Mouse (Mus musculus) kidney, embryonic 14.5 days (tissue): Measurements from ENCODE around the gene Grm7. TPM values are rescaled to one million over a fixed set of nuclear protein-coding genes. Genes with fewer than 3 reads are reported as not detected.

Experiments
- ATAC-seq: fragments of 200-750 bp; cut with Nextera tagmentation; 2 replicates; pipeline ENCODE4 v1.8.0; 2017; ENCODE audit warnings: moderate number of reproducible peaks, mild to moderate bottlenecking, moderate TSS enrichment, moderate library complexity; ENCODE audit not compliant: low FRiP score, low TSS enrichment
- H3K27ac ChIP-seq: fragments of 300-500 bp; sonication (generic); 2 replicates; pipeline ENCODE4 v1.5.1; 2014; ENCODE audit warnings: low read depth, mild to moderate bottlenecking, low read length, moderate library complexity, mixed read lengths
- H3K27me3 ChIP-seq: fragments of 300-500 bp; sonication (generic); 2 replicates; pipeline ENCODE4 v1.6.1; 2014; ENCODE audit warnings: mild to moderate bottlenecking, low read length; ENCODE audit not compliant: control insufficient read depth, insufficient read depth
- H3K36me3 ChIP-seq: fragments of 300-500 bp; sonication (generic); 2 replicates; pipeline ENCODE4 v1.6.1; 2014; ENCODE audit warnings: low read length, mixed read lengths; ENCODE audit not compliant: control insufficient read depth, insufficient read depth
- H3K4me1 ChIP-seq: fragments of 300-500 bp; sonication (generic); 2 replicates; pipeline ENCODE4 v1.6.1; 2014; ENCODE audit warnings: low read length, mixed read lengths; ENCODE audit not compliant: control insufficient read depth, insufficient read depth
- H3K4me2 ChIP-seq: fragments of 300-500 bp; sonication (generic); replicated peaks from 2 replicates; pipeline ENCODE4 v1.6.1; 2014; ENCODE audit warnings: low read depth, mild to moderate bottlenecking, low read length
- H3K4me3 ChIP-seq: fragments of 300-500 bp; sonication (generic); 2 replicates; pipeline ENCODE4 v1.5.1; 2014; ENCODE audit warnings: mild to moderate bottlenecking, low read length
- H3K9ac ChIP-seq: fragments of 300-500 bp; sonication (generic); 2 replicates; pipeline ENCODE4 v1.6.1; 2014; ENCODE audit warnings: low read depth, mild to moderate bottlenecking, low read length, moderate library complexity
- H3K9me3 ChIP-seq: fragments of 300-500 bp; sonication (generic); 2 replicates; pipeline ENCODE4 v1.6.1; 2016; ENCODE audit warnings: low read length; ENCODE audit not compliant: control insufficient read depth
- WGBS: fragments of 180-500 bp; shearing (Covaris S2); extraction: QIAGEN DNeasy Blood & Tissue Kit; methylation state at CpG from one replicate; pipeline ENCODE4 v1.1.7; 2014; 5-methylcytosine and 5-hydroxymethylcytosine counted together
- polyA plus RNA-seq: library from polyadenylated mRNA; unstranded; fragments of >200 nt; fragmentation: Nextera tagmentation; extraction: Ambion mirVana; gene quantifications from 2 replicates; pipeline ENCODE4 v1.2.1, GENCODE M21; 2014

Gene Grm7
- polyA plus RNA-seq, 1 experiment from 2014 or later, result 4.8 TPM

DNA sequence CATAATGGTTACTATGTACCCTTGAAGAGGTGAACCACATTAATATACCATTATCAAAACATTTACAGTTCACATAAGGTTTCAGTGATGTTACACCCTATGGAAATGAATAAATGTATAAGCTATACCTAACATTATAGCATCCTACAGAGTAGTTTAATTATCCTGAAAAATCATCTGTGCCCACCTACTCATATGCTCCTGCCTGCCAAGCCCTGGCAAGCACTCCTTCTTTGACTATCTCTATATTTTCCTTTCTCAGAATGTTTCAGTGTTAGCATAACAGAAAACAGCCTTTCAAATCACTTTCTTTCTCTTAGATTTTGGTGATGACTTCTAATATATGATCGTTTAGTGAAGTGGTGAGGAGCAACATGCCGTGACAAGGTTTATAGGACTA lies 147.3 kb downstream of the Grm7 start:
- no peaks in the 10 kb centered on the region for H3K4me1 ChIP-seq
- H3K4me3 ChIP-seq, result no peak overlapping the region

DNA sequence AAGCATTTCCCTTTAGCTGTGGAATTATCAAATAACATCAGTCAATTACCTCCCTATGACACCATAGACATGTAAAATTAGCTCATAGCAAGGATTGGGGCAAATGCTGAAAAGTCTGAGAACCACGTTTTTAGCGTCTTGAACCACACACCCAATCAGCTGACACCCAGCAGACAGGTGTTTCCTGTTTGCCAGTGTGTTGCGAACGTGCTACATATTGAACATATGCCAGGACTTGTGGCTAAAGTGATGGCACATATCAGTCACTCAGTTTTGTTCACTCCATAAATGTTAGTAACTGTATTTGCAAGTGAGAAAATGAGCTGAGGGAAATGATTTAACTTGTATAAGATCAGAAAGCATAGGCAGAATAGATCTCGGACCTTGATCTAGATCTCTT lies 162.1 kb downstream of the Grm7 start:
- WGBS, result 73% methylated on average over 5 of the region's 5 CpGs
- no peak for ATAC-seq
- Histone ChIP-seq H3K4me1 (no peaks in the 10 kb centered on the region), H3K9me3 (no peaks in the 10 kb centered on the region), H3K4me3 (no peak overlapping the region), H3K4me2 (no peak overlapping the region), H3K9ac (no peak overlapping the region), H3K36me3 (no peaks in the 10 kb centered on the region), H3K27ac (no peak overlapping the region), H3K27me3 (no peaks in the 10 kb centered on the region)

More for the DNA sequence above, 147.3 kb downstream of the Grm7 start:
- no peaks in the 10 kb centered on the region for H3K27me3 ChIP-seq
- WGBS, result 95% methylated on average over 2 of the region's 2 CpGs
- no peaks in the 10 kb centered on the region for H3K9me3 ChIP-seq
- no peaks in the 10 kb centered on the region for H3K36me3 ChIP-seq
- H3K4me2 ChIP-seq, result no peak overlapping the region
- H3K27ac ChIP-seq, result no peak overlapping the region
- ATAC-seq, result no peak
- no peak overlapping the region for H3K9ac ChIP-seq

DNA sequence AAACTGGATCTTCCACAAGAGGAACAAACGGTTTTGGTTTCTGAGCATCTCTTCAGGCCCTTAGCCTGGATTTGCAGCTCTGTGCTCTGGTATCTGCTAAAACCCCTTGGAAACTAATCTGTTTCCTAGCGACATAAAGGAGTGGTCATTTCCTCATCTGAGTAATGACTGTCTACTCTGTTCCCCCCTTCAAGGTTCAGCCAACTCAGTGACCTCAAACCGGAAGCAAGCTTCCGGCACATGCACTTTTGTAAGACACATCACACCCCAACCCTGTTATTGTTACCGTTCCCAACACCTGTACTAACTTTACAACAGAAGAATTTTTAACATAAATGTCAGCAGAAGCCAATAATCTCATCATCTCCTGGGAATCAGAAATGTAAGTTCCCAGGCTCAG lies 166.8 kb downstream of the Grm7 start:
- no peaks in the 10 kb centered on the region for H3K36me3 ChIP-seq
- ATAC-seq, result no peak

DNA sequence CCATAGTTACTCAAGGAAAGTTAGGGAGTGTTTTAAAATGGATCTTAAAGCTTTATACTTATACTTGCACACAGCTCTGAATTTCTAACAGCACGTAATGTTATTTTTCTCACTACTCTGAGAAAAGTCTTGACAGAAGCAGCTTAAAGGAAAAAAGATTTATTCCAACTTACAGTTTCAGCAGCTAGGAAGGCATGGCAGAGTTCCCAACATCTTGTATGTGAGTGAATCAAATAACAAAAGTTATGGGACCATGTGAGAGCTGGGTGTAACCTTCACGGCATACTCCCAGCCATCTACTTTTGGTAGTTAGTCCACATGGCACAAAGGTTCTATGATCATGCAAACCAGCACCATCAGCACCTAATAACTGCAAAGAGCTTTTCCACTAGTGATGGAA lies 172.9 kb downstream of the Grm7 start:
- Histone ChIP-seq H3K9ac (no peak overlapping the region), H3K27ac (no peak overlapping the region), H3K27me3 (no peaks in the 10 kb centered on the region), H3K4me2 (no peak overlapping the region), H3K9me3 (no peaks in the 10 kb centered on the region), H3K36me3 (no peaks in the 10 kb centered on the region), H3K4me1 (no peaks in the 10 kb centered on the region), H3K4me3 (no peak overlapping the region)
- no peak for ATAC-seq
- WGBS, result 77% methylated on average over 2 of the region's 2 CpGs

More for the DNA sequence above, 166.8 kb downstream of the Grm7 start:
- Histone ChIP-seq H3K27ac (no peak overlapping the region), H3K4me3 (no peak overlapping the region), H3K4me1 (no peaks in the 10 kb centered on the region), H3K9me3 (no peaks in the 10 kb centered on the region), H3K9ac (no peak overlapping the region), H3K4me2 (no peak overlapping the region), H3K27me3 (no peaks in the 10 kb centered on the region)
- WGBS, result 61% methylated on average over 5 of the region's 5 CpGs

DNA sequence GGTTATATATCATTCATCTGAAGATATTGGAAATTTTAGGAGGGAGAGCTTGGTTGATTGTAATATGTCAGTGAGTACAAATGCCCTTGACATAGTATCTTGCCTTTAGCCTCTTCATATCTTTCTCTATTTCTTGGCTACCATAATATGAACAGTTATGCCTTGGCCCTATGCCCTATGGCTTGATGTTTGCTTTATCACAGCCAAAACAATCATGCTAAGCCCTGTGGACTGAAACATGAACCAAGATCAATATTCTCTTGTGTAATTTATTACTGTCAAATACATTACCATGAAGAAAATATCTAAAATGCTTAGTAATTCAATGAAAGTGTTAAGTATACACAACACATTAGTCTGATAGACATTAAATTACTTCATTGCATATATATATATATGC lies 222.9 kb downstream of the Grm7 start:
- no peak overlapping the region for H3K27ac ChIP-seq

DNA sequence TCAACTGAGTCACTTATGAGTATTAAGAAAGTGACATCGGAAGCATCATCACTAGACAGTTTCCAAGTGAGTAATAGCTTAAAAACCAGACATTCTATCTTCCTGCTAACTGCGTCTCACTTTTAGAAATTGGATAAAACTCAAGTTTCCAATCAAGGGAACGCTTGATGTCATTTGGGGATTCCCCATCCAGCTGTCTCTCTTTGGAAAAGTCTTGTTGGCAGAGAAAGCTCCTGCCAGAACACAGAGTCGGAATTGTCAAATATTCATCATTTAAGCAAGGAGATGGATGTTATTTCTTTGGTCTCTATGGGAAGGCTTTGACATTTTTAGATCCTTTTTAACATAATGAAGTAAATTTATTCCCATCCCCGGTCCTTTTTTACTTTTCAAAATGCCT lies 336.6 kb downstream of the Grm7 start:
- Histone ChIP-seq H3K27me3 (no peaks in the 10 kb centered on the region), H3K9ac (no peak overlapping the region), H3K27ac (no peak overlapping the region), H3K4me3 (no peak overlapping the region), H3K9me3 (no peaks in the 10 kb centered on the region), H3K4me1 (no peaks in the 10 kb centered on the region), H3K4me2 (no peak overlapping the region), H3K36me3 (no peaks in the 10 kb centered on the region)
- WGBS, result 78% methylated on average over 5 of the region's 5 CpGs
- no peak for ATAC-seq

More for the DNA sequence above, 222.9 kb downstream of the Grm7 start:
- no peaks in the 10 kb centered on the region for H3K9me3 ChIP-seq
- no peak overlapping the region for H3K4me3 ChIP-seq
- H3K4me2 ChIP-seq, result no peak overlapping the region
- H3K27me3 ChIP-seq, result no peaks in the 10 kb centered on the region
- H3K9ac ChIP-seq, result no peak overlapping the region
- H3K4me1 ChIP-seq, result no peaks in the 10 kb centered on the region
- H3K36me3 ChIP-seq, result no peaks in the 10 kb centered on the region
- no peak for ATAC-seq

DNA sequence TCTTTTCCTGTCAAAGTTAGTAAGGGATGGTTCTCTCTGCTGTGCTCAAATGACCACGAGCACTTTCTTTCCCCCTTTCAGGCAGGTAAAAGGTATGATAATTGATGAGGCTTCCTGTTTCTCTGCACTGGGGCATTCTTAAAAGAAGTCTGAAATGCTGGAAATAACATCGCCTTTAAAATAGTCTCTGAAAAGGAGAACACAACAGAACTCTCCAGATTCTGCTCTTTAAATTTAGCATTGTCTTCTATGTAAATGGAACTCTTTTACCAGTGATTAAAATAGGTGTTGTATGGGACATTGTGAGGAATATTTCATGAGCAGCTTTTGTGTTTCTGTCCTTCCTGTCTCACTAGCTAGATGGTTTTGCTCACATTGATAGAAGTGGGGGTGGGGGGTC lies 393.7 kb downstream of the Grm7 start:
- Histone ChIP-seq H3K4me3 (no peak overlapping the region), H3K27me3 (no peaks in the 10 kb centered on the region), H3K9ac (no peak overlapping the region), H3K4me2 (no peak overlapping the region), H3K27ac (no peak overlapping the region), H3K4me1 (no peaks in the 10 kb centered on the region), H3K36me3 (no peaks in the 10 kb centered on the region), H3K9me3 (no peaks in the 10 kb centered on the region)
- WGBS, result 52% methylated on average over 2 of the region's 2 CpGs
- no peak for ATAC-seq

DNA sequence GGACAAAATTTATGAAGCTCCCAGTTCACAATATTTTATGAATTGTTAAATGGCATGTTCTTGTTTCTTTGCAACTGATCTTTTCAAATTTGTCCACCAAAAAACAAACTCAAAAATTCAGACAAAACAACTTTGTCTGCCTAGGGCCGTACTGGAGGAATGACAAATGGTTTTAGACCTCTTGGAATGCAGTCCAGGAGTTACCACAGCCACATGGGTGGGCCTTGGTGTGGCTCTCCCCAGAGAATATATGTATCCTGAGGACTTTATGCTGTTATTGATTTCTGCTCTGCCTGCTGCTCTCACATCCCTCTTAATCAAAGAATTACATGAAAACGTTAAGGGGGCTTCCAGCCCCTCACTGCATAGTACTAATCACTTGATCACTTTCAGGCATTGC lies 400.5 kb downstream of the Grm7 start:
- Histone ChIP-seq H3K4me2 (no peak overlapping the region), H3K9ac (no peak overlapping the region)
- 47% methylated on average over 2 of the region's 2 CpGs for WGBS

DNA sequence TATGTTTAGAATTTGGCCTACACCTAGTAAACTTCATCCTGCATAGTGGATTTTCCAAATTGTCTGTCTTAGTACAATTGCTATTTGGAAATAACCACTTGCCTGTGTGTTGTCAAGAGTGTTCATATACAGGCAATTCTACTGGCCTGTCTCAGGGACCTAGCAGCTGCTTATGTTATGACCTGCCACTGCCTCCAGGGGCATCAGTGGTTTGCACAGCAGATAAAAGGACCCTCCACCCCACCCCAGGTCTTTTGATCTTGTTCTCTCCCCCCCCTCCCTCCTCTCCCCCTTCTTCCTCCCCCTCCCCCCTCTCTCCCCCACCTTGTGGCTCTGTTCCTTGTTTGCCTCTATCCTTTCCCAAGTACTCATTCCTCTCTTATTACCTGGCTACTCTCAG lies 403.9 kb downstream of the Grm7 start:
- no peaks in the 10 kb centered on the region for H3K27me3 ChIP-seq
- no peaks in the 10 kb centered on the region for H3K4me1 ChIP-seq
- no peak overlapping the region for H3K4me3 ChIP-seq
- H3K36me3 ChIP-seq, result no peaks in the 10 kb centered on the region
- no peak for ATAC-seq
- no peaks in the 10 kb centered on the region for H3K9me3 ChIP-seq
- no peak overlapping the region for H3K27ac ChIP-seq
- no peak overlapping the region for H3K9ac ChIP-seq
- no peak overlapping the region for H3K4me2 ChIP-seq

More for the DNA sequence above, 400.5 kb downstream of the Grm7 start:
- no peaks in the 10 kb centered on the region for H3K9me3 ChIP-seq
- no peak overlapping the region for H3K27ac ChIP-seq
- no peaks in the 10 kb centered on the region for H3K36me3 ChIP-seq
- ATAC-seq, result no peak
- H3K4me1 ChIP-seq, result no peaks in the 10 kb centered on the region
- no peak overlapping the region for H3K4me3 ChIP-seq
- no peaks in the 10 kb centered on the region for H3K27me3 ChIP-seq
